Mouse (Mus musculus) heart, embryonic 12.5 days (tissue): ENCODE data around the gene Rabgef1. TPM values are rescaled to one million over a fixed set of nuclear protein-coding genes. Genes with fewer than 3 reads are reported as not detected.

Source experiments
- ATAC-seq: fragments of 200-750 bp; cut with Nextera tagmentation; 2 replicates; pipeline ENCODE4 v1.8.0; 2017; ENCODE audit warnings: moderate TSS enrichment, moderate library complexity; ENCODE audit not compliant: insufficient number of reproducible peaks, low FRiP score
- H3K27ac ChIP-seq: fragments of 300-500 bp; sonication (generic); 2 replicates; pipeline ENCODE4 v1.5.1; 2016; ENCODE audit warnings: mild to moderate bottlenecking, moderate library complexity; ENCODE audit not compliant: poor library complexity, severe bottlenecking
- H3K27me3 ChIP-seq: fragments of 300-500 bp; sonication (generic); replicated peaks from 2 replicates; pipeline ENCODE4 v1.6.1; 2016; ENCODE audit warnings: mild to moderate bottlenecking, moderate library complexity
- H3K36me3 ChIP-seq: fragments of 300-500 bp; sonication (generic); 2 replicates; pipeline ENCODE4 v1.6.1; 2016; ENCODE audit warnings: mild to moderate bottlenecking, moderate library complexity
- H3K4me1 ChIP-seq: fragments of 300-500 bp; sonication (generic); replicated peaks from 2 replicates; pipeline ENCODE4 v1.6.1; 2016; ENCODE audit warnings: mild to moderate bottlenecking
- H3K4me2 ChIP-seq: fragments of 300-500 bp; sonication (generic); 2 replicates; pipeline ENCODE4 v1.6.1; 2016; ENCODE audit warnings: mild to moderate bottlenecking, moderate library complexity
- H3K4me3 ChIP-seq: fragments of 300-500 bp; sonication (generic); 2 replicates; pipeline ENCODE4 v1.5.1; 2016; ENCODE audit warnings: mild to moderate bottlenecking
- H3K9ac ChIP-seq: fragments of 300-500 bp; sonication (generic); 2 replicates; pipeline ENCODE4 v1.6.1; 2016; ENCODE audit warnings: mild to moderate bottlenecking, moderate library complexity
- H3K9me3 ChIP-seq: fragments of 300-500 bp; sonication (generic); replicated peaks from 2 replicates; pipeline ENCODE4 v1.6.1; 2016; ENCODE audit warnings: mild to moderate bottlenecking, moderate library complexity
- WGBS: fragments of 180-500 bp; shearing (Covaris S2); methylation state at CpG from one replicate; pipeline ENCODE4 v1.1.7; 2016; 5-methylcytosine and 5-hydroxymethylcytosine counted together
- polyA plus RNA-seq: library from polyadenylated mRNA; unstranded; fragments of >200 nt; fragmentation: Nextera tagmentation; extraction: Ambion mirVana; gene quantifications from 2 replicates; pipeline ENCODE4 v1.2.1, GENCODE M21; 2016

Rabgef1 gene
- polyA plus RNA-seq, 1 experiment from 2014 or later, result 27.7 TPM

- peaks cover 6% of the 10 kb centered on the region; the same call in 1 of the 2 replicates for H3K9me3 ChIP-seq
- H3K4me2 ChIP-seq, result no peak within 1 kb of the TSS
- H3K36me3 ChIP-seq, result peaks cover 27% of the 10 kb centered on the region
- no peak for ATAC-seq
- H3K27ac ChIP-seq, result no peak within 1 kb of the TSS
- H3K4me3 ChIP-seq, result no peak within 1 kb of the TSS
- no peaks in the 10 kb centered on the region for H3K27me3 ChIP-seq
- 0 out of 2 replicates have a peak, but pooled peaks cover 4% of the 10 kb centered on the region for H3K4me1 ChIP-seq
- WGBS, result 78% methylated on average over 7 of the region's 7 CpGs
- no peak within 1 kb of the TSS for H3K9ac ChIP-seq
Measured at GRCm38 (mm10) chr5:130216781-130217180, 45.2 kb downstream of the Rabgef1 start, which contains the start of gene Tmem248. Gene Tmem248, plus strand, starts transcription at chr5:130217081.

GRCm38 (mm10) chr5:130217406-130217805 lies 45.8 kb downstream of the Rabgef1 start:
- ATAC-seq, result no peak
- H3K9ac ChIP-seq, result no peak overlapping the region
- WGBS, result 83% methylated on average over 4 of the region's 4 CpGs

GRCm38 (mm10) chr5:130218336-130218735 lies 46.7 kb downstream of the Rabgef1 start:
- Histone ChIP-seq H3K27ac (no peak overlapping the region), H3K4me2 (no peak overlapping the region), H3K9me3 (peaks cover 6% of the 10 kb centered on the region; the same call in 1 of the 2 replicates), H3K4me3 (no peak overlapping the region), H3K4me1 (peaks cover 9% of the 10 kb centered on the region), H3K9ac (no peak overlapping the region), H3K27me3 (no peaks in the 10 kb centered on the region), H3K36me3 (peaks cover 12% of the 10 kb centered on the region)
- WGBS, result 84% methylated on average over 5 of the region's 5 CpGs
- ATAC-seq, result no peak

More at GRCm38 (mm10) chr5:130217406-130217805, 45.8 kb downstream of the Rabgef1 start:
- no peak overlapping the region for H3K27ac ChIP-seq
- no peak overlapping the region for H3K4me2 ChIP-seq
- H3K4me3 ChIP-seq, result no peak overlapping the region
- no peaks in the 10 kb centered on the region for H3K27me3 ChIP-seq
- peaks cover 6% of the 10 kb centered on the region; the same call in 1 of the 2 replicates for H3K9me3 ChIP-seq
- H3K4me1 ChIP-seq, result 0 out of 2 replicates have a peak, but pooled peaks cover 4% of the 10 kb centered on the region
- H3K36me3 ChIP-seq, result peaks cover 22% of the 10 kb centered on the region

GRCm38 (mm10) chr5:130221316-130221715 lies 49.7 kb downstream of the Rabgef1 start:
- Histone ChIP-seq H3K27ac (0 out of 2 replicates have a peak overlapping the region, but pooled peaks have one; percentile 82), H3K27me3 (no peaks in the 10 kb centered on the region), H3K9me3 (peaks cover 6% of the 10 kb centered on the region; the same call in 1 of the 2 replicates), H3K4me3 (peak overlapping the region; percentile 96), H3K9ac (peak overlapping the region; percentile 98; the same call in 1 of the 2 replicates), H3K4me1 (peaks cover 18% of the 10 kb centered on the region), H3K4me2 (peak overlapping the region; percentile 78), H3K36me3 (peaks cover 4% of the 10 kb centered on the region; the same call in 1 of the 2 replicates)
- no peak for ATAC-seq
- 53% methylated on average over 2 of the region's 2 CpGs for WGBS

GRCm38 (mm10) chr5:130221760-130222145 lies 50.2 kb downstream of the Rabgef1 start:
- peaks cover 4% of the 10 kb centered on the region; the same call in 1 of the 2 replicates for H3K36me3 ChIP-seq
- no peaks in the 10 kb centered on the region for H3K27me3 ChIP-seq
- peak overlapping the region; percentile 82; the same call in 1 of the 2 replicates for H3K27ac ChIP-seq
- peak overlapping the region; percentile 78 for H3K4me2 ChIP-seq
- 1% methylated on average over 10 of the region's 10 CpGs for WGBS
- H3K4me1 ChIP-seq, result peaks cover 22% of the 10 kb centered on the region
- peak; percentile 43 for ATAC-seq
- peak overlapping the region; percentile 96 for H3K4me3 ChIP-seq
- H3K9me3 ChIP-seq, result peaks cover 6% of the 10 kb centered on the region; the same call in 1 of the 2 replicates
- peak overlapping the region; percentile 98 for H3K9ac ChIP-seq

GRCm38 (mm10) chr5:130222146-130223004 lies 50.8 kb downstream of the Rabgef1 start:
- under 1% methylated on average over 88 of the region's 88 CpGs for WGBS
- Histone ChIP-seq H3K9me3 (peaks cover 6% of the 10 kb centered on the region; the same call in 1 of the 2 replicates), H3K9ac (peak overlapping the region; percentile 98), H3K4me1 (peaks cover 26% of the 10 kb centered on the region), H3K27me3 (no peaks in the 10 kb centered on the region), H3K27ac (peak overlapping the region; percentile 82), H3K4me3 (peak overlapping the region; percentile 96), H3K4me2 (peak overlapping the region; percentile 78), H3K36me3 (peaks cover 4% of the 10 kb centered on the region; the same call in 1 of the 2 replicates)
- ATAC-seq, result peak; percentile 90

GRCm38 (mm10) chr5:130226790-130227189 lies 55.2 kb downstream of the Rabgef1 start:
- Histone ChIP-seq H3K36me3 (peaks cover 33% of the 10 kb centered on the region), H3K9ac (no peak overlapping the region)

GRCm38 (mm10) chr5:130228120-130228519 lies 56.5 kb downstream of the Rabgef1 start:
- H3K4me1 ChIP-seq, result peaks cover 18% of the 10 kb centered on the region
- H3K4me2 ChIP-seq, result no peak overlapping the region
- H3K27ac ChIP-seq, result no peak overlapping the region
- H3K4me3 ChIP-seq, result no peak overlapping the region
- H3K27me3 ChIP-seq, result no peaks in the 10 kb centered on the region
- no peak overlapping the region for H3K9ac ChIP-seq
- H3K36me3 ChIP-seq, result peaks cover 46% of the 10 kb centered on the region
- no peak for ATAC-seq
- no peaks in the 10 kb centered on the region for H3K9me3 ChIP-seq
- 82% methylated on average over 4 of the region's 4 CpGs for WGBS

More at GRCm38 (mm10) chr5:130226790-130227189, 55.2 kb downstream of the Rabgef1 start:
- no peak overlapping the region for H3K4me2 ChIP-seq
- no peak overlapping the region for H3K27ac ChIP-seq
- no peak overlapping the region for H3K4me3 ChIP-seq
- ATAC-seq, result no peak
- WGBS, result 88% methylated on average over 3 of the region's 3 CpGs
- H3K27me3 ChIP-seq, result no peaks in the 10 kb centered on the region
- H3K4me1 ChIP-seq, result peaks cover 22% of the 10 kb centered on the region
- H3K9me3 ChIP-seq, result no peaks in the 10 kb centered on the region

- no peaks in the 10 kb centered on the region for H3K4me1 ChIP-seq
- H3K4me3 ChIP-seq, result no peak overlapping the region
- no peak overlapping the region for H3K27ac ChIP-seq
- no peaks in the 10 kb centered on the region for H3K9me3 ChIP-seq
- H3K9ac ChIP-seq, result no peak overlapping the region
- peaks cover 97% of the 10 kb centered on the region for H3K36me3 ChIP-seq
- no peak for ATAC-seq
- no peaks in the 10 kb centered on the region for H3K27me3 ChIP-seq
- H3K4me2 ChIP-seq, result no peak overlapping the region
- 92% methylated on average over 8 of the region's 8 CpGs for WGBS
Measured at GRCm38 (mm10) chr5:130236302-130236701, 64.7 kb downstream of the Rabgef1 start.

- Histone ChIP-seq H3K36me3 (peaks cover 95% of the 10 kb centered on the region), H3K27ac (no peak overlapping the region), H3K9ac (no peak overlapping the region), H3K4me2 (no peak overlapping the region), H3K9me3 (no peaks in the 10 kb centered on the region), H3K27me3 (no peaks in the 10 kb centered on the region), H3K4me1 (no peaks in the 10 kb centered on the region), H3K4me3 (no peak overlapping the region)
- WGBS, result 87% methylated on average over 7 of the region's 7 CpGs
- ATAC-seq, result no peak
Measured at GRCm38 (mm10) chr5:130239236-130239635, 67.6 kb downstream of the Rabgef1 start.

- WGBS, result 92% methylated on average over 2 of the region's 2 CpGs
- H3K36me3 ChIP-seq, result peaks cover 95% of the 10 kb centered on the region
Measured at GRCm38 (mm10) chr5:130239856-130240255, 68.3 kb downstream of the Rabgef1 start.

More at GRCm38 (mm10) chr5:130239856-130240255, 68.3 kb downstream of the Rabgef1 start:
- no peak overlapping the region for H3K4me3 ChIP-seq
- H3K9ac ChIP-seq, result no peak overlapping the region
- no peaks in the 10 kb centered on the region for H3K27me3 ChIP-seq
- H3K4me1 ChIP-seq, result no peaks in the 10 kb centered on the region
- ATAC-seq, result no peak
- H3K9me3 ChIP-seq, result no peaks in the 10 kb centered on the region
- no peak overlapping the region for H3K27ac ChIP-seq
- H3K4me2 ChIP-seq, result no peak overlapping the region
